Mouse (Mus musculus) cerebellum, adult 2 months (tissue): Measurements from ENCODE around the gene Spaca7. TPM values are rescaled to one million over a fixed set of nuclear protein-coding genes. Genes with fewer than 3 reads are reported as not detected.
A peak's percentile ranks its signal among the peaks of the same experiment; 100 is the strongest.

Experiments used
- DNase-seq, 2 experiments: peaks; one replicate each; pipeline ENCODE4 v3.0.0; 2021
- H3K27ac ChIP-seq: fragments of 200-500 bp; 2 replicates; pipeline ENCODE4 v1.5.1; 2012; ENCODE audit warnings: low read length, control low read depth, inconsistent platforms; ENCODE audit not compliant: insufficient read depth
- H3K27me3 ChIP-seq: fragments of 200-500 bp; 2 replicates; pipeline ENCODE4 v1.6.1; 2012; ENCODE audit warnings: inconsistent platforms, mild to moderate bottlenecking, low read length, moderate library complexity; ENCODE audit not compliant: control insufficient read depth, insufficient read depth
- H3K4me1 ChIP-seq: fragments of 200-500 bp; 2 replicates; pipeline ENCODE4 v1.6.1; 2011; ENCODE audit warnings: low read length; ENCODE audit not compliant: control insufficient read depth, insufficient read depth
- H3K4me3 ChIP-seq: fragments of 200-500 bp; replicated peaks from 2 replicates; pipeline ENCODE3; 2011; ENCODE audit warnings: mild to moderate bottlenecking, low read depth, low read length, control low read depth; ENCODE audit not compliant: insufficient read depth
- CTCF ChIP-seq: fragments of 200-500 bp; IDR thresholded peaks from 2 replicates; pipeline ENCODE4 v1.5.1; 2011; ENCODE audit warnings: low read depth, mild to moderate bottlenecking, control low read depth, low read length, moderate library complexity, borderline replicate concordance; ENCODE audit not compliant: insufficient read depth
- POLR2A ChIP-seq: fragments of 200-500 bp; IDR thresholded peaks from 2 replicates; pipeline ENCODE4 v1.6.1; 2011; ENCODE audit warnings: low read length, control low read depth, borderline replicate concordance; ENCODE audit not compliant: insufficient read depth
- WGBS: fragments of 180-500 bp; shearing (Covaris S2); methylation state at CpG from one replicate; pipeline ENCODE4 v1.1.7; 2018; 5-methylcytosine and 5-hydroxymethylcytosine counted together
- polyA plus RNA-seq: library from polyadenylated mRNA; depleted of rRNA; stranded (reverse); fragments of >200 nt; gene quantifications from 2 replicates; pipeline ENCODE4 v1.2.3, GENCODE M21; 2012

Spaca7 gene
- polyA plus RNA-seq, 1 experiment, result not detected

- Histone ChIP-seq H3K4me3 (no peak overlapping the region), H3K27ac (no peak overlapping the region), H3K27me3 (no peaks in the 10 kb centered on the region), H3K4me1 (no peaks in the 10 kb centered on the region)
- WGBS, result 20% methylated on average over 15 of the region's 15 CpGs
- no peak for DNase-seq
- TF ChIP-seq POLR2A, result no peak
- no peak for TF ChIP-seq CTCF
These were observed 24.6 kb upstream of the Spaca7 start for GRCm38 (mm10) chr8:12548255-12548654.

- WGBS, result 68% methylated on average over 5 of the region's 5 CpGs
- Histone ChIP-seq H3K4me3 (no peak overlapping the region), H3K27me3 (no peaks in the 10 kb centered on the region), H3K27ac (no peak overlapping the region), H3K4me1 (no peaks in the 10 kb centered on the region)
- no peak for DNase-seq
- TF ChIP-seq CTCF (no peak), POLR2A (no peak)
These were observed 24.1 kb upstream of the Spaca7 start for GRCm38 (mm10) chr8:12548680-12549079.

- H3K4me3 ChIP-seq, result no peak overlapping the region
- no peaks in the 10 kb centered on the region for H3K27me3 ChIP-seq
- H3K4me1 ChIP-seq, result no peaks in the 10 kb centered on the region
- H3K27ac ChIP-seq, result no peak overlapping the region
- no peak for DNase-seq
- TF ChIP-seq POLR2A, result no peak
- TF ChIP-seq CTCF, result no peak
- WGBS, result 46% methylated on average over 15 of the region's 15 CpGs
These were observed 17.2 kb upstream of the Spaca7 start for GRCm38 (mm10) chr8:12555515-12556145.

DNA sequence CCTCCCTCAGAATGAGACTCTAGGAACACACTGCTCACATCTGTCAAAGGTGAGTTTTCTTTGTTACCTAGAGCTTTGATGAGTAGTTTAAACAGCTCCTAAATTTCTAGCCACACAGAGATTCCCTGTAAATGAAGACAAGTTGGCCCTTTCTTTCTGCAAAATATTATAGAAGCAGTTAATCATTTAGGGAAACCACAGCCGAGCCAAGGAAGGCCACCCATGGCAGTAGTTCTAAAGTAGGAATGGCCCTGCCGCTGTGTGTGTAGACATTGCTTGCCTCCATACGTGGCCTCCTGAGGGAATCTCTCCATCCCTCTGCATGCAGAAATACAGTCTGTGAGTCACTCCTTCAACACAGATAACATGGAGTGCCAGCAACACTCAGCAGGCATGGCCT, 14.0 kb upstream of the Spaca7 start:
- no peak overlapping the region for H3K27ac ChIP-seq
- no peaks in the 10 kb centered on the region for H3K4me1 ChIP-seq
- TF ChIP-seq CTCF (no peak), POLR2A (no peak)
- WGBS, result 82% methylated on average over 3 of the region's 3 CpGs
- no peak overlapping the region for H3K4me3 ChIP-seq
- no peak for DNase-seq
- no peaks in the 10 kb centered on the region for H3K27me3 ChIP-seq

GRCm38 (mm10) chr8:12561403-12561960, 11.3 kb upstream of the Spaca7 start:
- TF ChIP-seq POLR2A (no peak), CTCF (peak; percentile 54)
- peak; percentile 20 to 41 for DNase-seq
- no peaks in the 10 kb centered on the region for H3K4me1 ChIP-seq
- H3K4me3 ChIP-seq, result no peak overlapping the region
- WGBS, result 22% methylated on average over 11 of the region's 11 CpGs
- no peak overlapping the region for H3K27ac ChIP-seq
- no peaks in the 10 kb centered on the region for H3K27me3 ChIP-seq

DNA sequence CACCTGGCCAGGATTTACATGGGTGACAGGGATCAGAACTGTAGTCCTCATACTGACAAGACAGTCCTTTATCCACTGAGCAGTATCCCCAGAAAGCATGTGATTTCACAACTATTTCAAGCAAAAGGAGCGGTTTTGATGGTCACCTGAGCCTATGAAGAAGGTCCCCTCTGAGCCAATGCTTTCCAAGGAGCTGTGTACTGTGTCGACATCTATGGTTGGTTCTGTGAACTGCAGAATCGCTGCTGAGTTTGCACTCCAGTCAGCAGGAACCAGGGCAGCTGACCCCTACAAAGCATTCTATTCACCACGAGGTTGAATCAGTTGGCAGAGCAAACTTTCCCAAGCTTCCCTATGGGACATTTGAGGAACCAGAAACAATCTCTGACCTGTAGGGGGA, 8.5 kb upstream of the Spaca7 start:
- no peak overlapping the region for H3K27ac ChIP-seq
- WGBS, result under 1% methylated on average over 4 of the region's 4 CpGs
- no peaks in the 10 kb centered on the region for H3K4me1 ChIP-seq
- no peak overlapping the region for H3K4me3 ChIP-seq
- DNase-seq, result no peak
- H3K27me3 ChIP-seq, result no peaks in the 10 kb centered on the region
- no peak for TF ChIP-seq POLR2A
- peak; percentile 65; the same call in 1 of the 2 replicates for TF ChIP-seq CTCF

DNA sequence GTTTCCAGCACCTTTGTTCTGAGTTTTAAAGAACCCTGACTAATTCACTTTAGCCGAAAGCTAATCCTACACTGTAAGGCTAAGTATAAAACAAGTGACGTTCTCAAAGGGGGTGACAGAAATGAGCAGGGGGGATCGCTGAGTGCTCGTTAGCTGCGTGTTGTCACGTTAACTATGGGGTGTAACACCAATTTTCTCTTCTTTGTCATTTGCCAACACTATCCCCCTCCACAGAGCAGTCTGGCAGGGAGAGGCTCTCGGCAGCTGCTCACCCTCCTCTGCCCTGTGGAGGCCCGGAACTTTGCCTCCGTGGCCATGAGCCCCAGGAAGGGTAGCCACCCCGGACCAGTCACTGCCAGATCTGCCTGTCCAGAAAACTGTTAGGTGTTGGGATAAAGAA, 7.3 kb upstream of the Spaca7 start:
- no peak overlapping the region for H3K4me3 ChIP-seq
- TF ChIP-seq POLR2A (no peak), CTCF (no peak)
- H3K27me3 ChIP-seq, result no peaks in the 10 kb centered on the region
- no peak overlapping the region for H3K27ac ChIP-seq
- 43% methylated on average over 10 of the region's 10 CpGs for WGBS
- no peaks in the 10 kb centered on the region for H3K4me1 ChIP-seq
- no peak for DNase-seq

DNA sequence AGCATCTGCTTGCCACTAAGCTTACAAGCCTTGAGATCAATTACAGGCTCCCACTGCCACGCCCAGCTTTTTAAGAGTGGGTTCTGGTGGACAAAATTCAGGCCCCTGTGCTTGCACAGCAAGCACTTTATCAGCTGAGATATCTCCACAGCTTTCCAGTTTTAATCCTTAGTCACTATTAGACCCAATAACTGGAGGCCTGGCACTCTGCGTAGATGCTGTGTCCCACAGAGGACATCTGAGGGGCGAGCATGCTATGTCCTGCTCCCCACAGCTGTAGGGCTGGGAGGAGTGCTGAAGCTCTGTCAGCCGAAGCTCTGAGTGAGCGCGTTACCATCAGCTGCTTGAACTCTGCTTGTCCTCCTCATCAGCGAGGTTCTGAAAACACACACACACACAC, 6.3 kb upstream of the Spaca7 start:
- H3K27me3 ChIP-seq, result no peaks in the 10 kb centered on the region
- H3K27ac ChIP-seq, result no peak overlapping the region
- H3K4me3 ChIP-seq, result no peak overlapping the region
- WGBS, result 77% methylated on average over 7 of the region's 7 CpGs
- no peak for DNase-seq
- TF ChIP-seq CTCF (no peak), POLR2A (no peak)
- H3K4me1 ChIP-seq, result no peaks in the 10 kb centered on the region
